Mouse (Mus musculus) liver, adult 2 months (tissue): ENCODE measurements at regions not wholly inside any gene's neighbourhood (a gene's known extent, or its start where the extent isn't known, plus 50 kb on each side); places are given as distances from the start of the nearest gene placed in this dataset.

Experiments
- DNase-seq: peaks from one replicate; pipeline ENCODE4 v3.0.0-alpha.2; 2011; ENCODE audit warnings: low read depth, low spot score; ENCODE audit errors: extremely low read depth
- H3K27ac ChIP-seq: fragments of 200-500 bp; replicated peaks from 2 replicates; pipeline ENCODE4 v1.5.1; 2012; ENCODE audit warnings: low read depth, mild to moderate bottlenecking, control low read depth, inconsistent platforms, low read length; ENCODE audit not compliant: insufficient read depth
- H3K27me3 ChIP-seq: fragments of 200-500 bp; 2 replicates; pipeline ENCODE4 v1.6.1; 2012; ENCODE audit warnings: mild to moderate bottlenecking, moderate library complexity, low read length, inconsistent platforms; ENCODE audit not compliant: control insufficient read depth, insufficient read depth
- H3K36me3 ChIP-seq: fragments of 200-500 bp; 2 replicates; pipeline ENCODE4 v1.6.1; 2012; ENCODE audit warnings: low read length, inconsistent platforms; ENCODE audit not compliant: control insufficient read depth, insufficient read depth
- H3K4me1 ChIP-seq: fragments of 200-500 bp; 2 replicates; pipeline ENCODE4 v1.6.1; 2011; ENCODE audit warnings: low read length; ENCODE audit not compliant: control insufficient read depth, insufficient read depth
- H3K4me3 ChIP-seq: fragments of 200-500 bp; 2 replicates; pipeline ENCODE4 v1.5.1; 2011; ENCODE audit warnings: low read depth, mild to moderate bottlenecking, control low read depth, low read length, moderate library complexity; ENCODE audit not compliant: insufficient read depth
- H3K79me2 ChIP-seq: fragments of 200-500 bp; 2 replicates; pipeline ENCODE4 v1.6.1; 2012; ENCODE audit warnings: inconsistent platforms, mild to moderate bottlenecking, low read length, moderate library complexity; ENCODE audit not compliant: control insufficient read depth, insufficient read depth
- H3K9ac ChIP-seq: fragments of 200-500 bp; 2 replicates; pipeline ENCODE4 v1.6.1; 2012; ENCODE audit warnings: low read depth, mild to moderate bottlenecking, control low read depth, inconsistent platforms, low read length
- CTCF ChIP-seq: fragments of 200-500 bp; IDR thresholded peaks from 2 replicates; pipeline ENCODE4 v1.5.1; 2011; ENCODE audit warnings: low read depth, low read length, control low read depth
- POLR2A ChIP-seq: fragments of 200-500 bp; IDR thresholded peaks from 2 replicates; pipeline ENCODE4 v1.6.1; 2011; ENCODE audit warnings: low read length, control low read depth; ENCODE audit not compliant: insufficient read depth; ENCODE audit errors: extremely low read depth
- WGBS: fragments of 180-500 bp; shearing (Covaris S2); methylation state at CpG from one replicate; pipeline ENCODE4 v1.1.7; 2018; 5-methylcytosine and 5-hydroxymethylcytosine counted together

DNA sequence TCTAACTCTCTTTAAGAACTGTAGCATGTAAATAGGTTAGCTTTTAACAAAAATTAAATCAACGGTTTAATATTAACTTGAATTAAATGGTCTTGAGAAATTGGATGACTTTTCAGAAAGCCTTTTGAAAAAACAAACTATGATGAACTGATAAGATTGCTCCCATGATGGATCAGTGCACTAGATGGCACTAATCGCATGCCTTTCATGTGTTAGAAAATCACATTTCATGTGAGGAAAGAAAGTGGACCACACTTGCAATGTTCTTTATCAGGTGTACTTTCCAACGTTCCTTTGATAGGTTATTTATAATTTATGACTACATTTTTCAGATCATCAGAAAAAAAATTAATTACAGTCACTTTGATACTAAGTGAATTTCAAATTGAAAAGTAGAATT lies 1003.2 kb upstream of the 4930412O13Rik start:
- Histone ChIP-seq H3K27me3 (no peaks in the 10 kb centered on the region), H3K79me2 (no peaks in the 10 kb centered on the region), H3K9ac (no peak overlapping the region), H3K4me1 (no peaks in the 10 kb centered on the region), H3K4me3 (no peak overlapping the region), H3K36me3 (no peaks in the 10 kb centered on the region), H3K27ac (no peak overlapping the region)
- DNase-seq, result peak; percentile 11
- WGBS, result 53% methylated on average over 3 of the region's 3 CpGs
- peak; percentile 19; the same call in 1 of the 2 replicates for TF ChIP-seq CTCF
- TF ChIP-seq POLR2A, result no peak

DNA sequence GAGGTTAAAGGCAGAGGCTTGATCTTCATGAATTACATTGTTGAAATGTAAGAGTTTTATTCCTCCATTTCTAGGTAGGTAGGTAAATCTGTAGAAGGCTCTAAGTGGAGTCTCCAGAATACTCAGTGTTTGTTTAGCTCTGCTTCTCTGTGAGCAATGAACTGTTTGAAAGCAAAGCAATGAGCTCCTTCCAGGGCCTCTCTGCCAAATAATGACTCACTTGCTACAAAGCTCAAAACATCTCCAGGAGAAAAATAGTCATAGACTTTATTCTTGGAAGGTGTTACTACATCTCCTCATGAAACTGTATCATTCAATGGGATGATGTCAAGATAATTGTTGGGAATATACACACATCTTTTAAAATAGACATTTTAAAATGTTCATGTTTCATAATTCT lies 968.6 kb upstream of the 4930412O13Rik start:
- Histone ChIP-seq H3K79me2 (no peaks in the 10 kb centered on the region), H3K4me3 (no peak overlapping the region), H3K36me3 (no peaks in the 10 kb centered on the region), H3K4me1 (no peaks in the 10 kb centered on the region), H3K27ac (no peak overlapping the region), H3K27me3 (no peaks in the 10 kb centered on the region), H3K9ac (no peak overlapping the region)
- TF ChIP-seq POLR2A (no peak), CTCF (no peak)
- no peak for DNase-seq

DNA sequence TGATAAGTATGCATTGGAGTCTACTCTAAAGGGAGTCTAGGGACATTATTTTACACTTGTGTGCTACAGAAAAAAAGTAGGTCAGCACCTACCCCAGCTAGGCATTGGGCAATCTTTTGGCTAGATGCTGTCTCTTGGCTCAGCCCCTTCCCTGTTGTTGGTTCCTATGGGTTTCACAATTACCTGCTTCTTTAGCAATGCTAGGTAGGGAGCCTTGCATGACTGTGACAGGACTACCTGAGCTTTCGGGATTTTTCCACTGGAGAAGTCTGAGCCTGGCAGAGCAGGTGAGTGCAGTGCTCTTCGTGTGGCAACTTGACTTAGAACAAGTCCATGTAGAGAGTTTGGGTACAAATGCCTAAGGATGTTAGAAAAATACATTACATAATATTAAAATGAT lies 956.2 kb upstream of the 4930412O13Rik start:
- Histone ChIP-seq H3K9ac (no peak overlapping the region), H3K36me3 (no peaks in the 10 kb centered on the region), H3K79me2 (no peaks in the 10 kb centered on the region), H3K4me1 (peaks cover 2% of the 10 kb centered on the region; the same call in 1 of the 2 replicates), H3K27ac (no peak overlapping the region), H3K4me3 (no peak overlapping the region), H3K27me3 (no peaks in the 10 kb centered on the region)
- TF ChIP-seq POLR2A (no peak), CTCF (no peak)
- peak; percentile 75 for DNase-seq
- WGBS, result 11% methylated on average over 2 of the region's 2 CpGs

DNA sequence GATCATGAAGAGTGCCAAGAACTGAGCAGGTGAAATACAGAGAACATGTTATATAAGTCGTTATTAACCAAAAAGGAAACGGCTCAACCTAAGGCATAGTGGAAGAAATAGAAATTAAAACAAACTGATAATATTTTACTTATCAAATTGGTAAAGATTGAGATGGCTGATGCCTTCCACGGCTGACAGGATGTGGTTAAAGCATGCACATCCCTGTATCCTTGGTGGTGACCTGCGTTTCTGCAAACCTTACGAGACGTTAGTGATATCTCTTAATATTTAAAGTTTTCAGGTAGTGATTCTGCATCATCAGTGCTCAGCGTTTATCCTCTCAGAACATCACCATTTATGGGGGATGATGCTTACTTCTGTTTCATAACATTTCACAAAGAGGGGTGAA lies 939.5 kb upstream of the 4930412O13Rik start:
- no peaks in the 10 kb centered on the region for H3K27me3 ChIP-seq
- no peaks in the 10 kb centered on the region for H3K79me2 ChIP-seq
- H3K36me3 ChIP-seq, result no peaks in the 10 kb centered on the region
- WGBS, result 82% methylated on average over 7 of the region's 7 CpGs
- no peak overlapping the region for H3K27ac ChIP-seq
- no peak overlapping the region for H3K4me3 ChIP-seq
- DNase-seq, result no peak
- H3K4me1 ChIP-seq, result no peaks in the 10 kb centered on the region
- no peak overlapping the region for H3K9ac ChIP-seq
- TF ChIP-seq POLR2A (no peak), CTCF (no peak)

DNA sequence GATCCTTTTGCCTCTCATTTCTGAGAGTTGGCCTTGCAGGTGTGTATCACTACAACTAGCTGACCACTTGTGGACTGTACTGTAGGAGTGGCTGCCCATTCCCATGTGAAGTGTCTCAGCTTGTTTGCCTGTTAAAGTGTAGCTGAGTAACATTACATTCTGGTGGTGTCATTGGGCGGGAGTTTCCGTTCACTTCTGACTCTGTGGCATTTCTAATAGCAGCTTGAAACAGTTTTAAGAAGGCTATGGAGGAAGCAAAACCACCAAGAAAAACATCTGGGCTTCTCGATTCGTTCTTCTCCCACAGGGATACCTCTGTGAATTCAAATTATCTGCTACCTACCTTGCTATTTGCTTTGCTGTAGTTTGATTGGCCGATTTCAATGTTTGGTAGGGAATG lies 922.1 kb upstream of the 4930412O13Rik start:
- Histone ChIP-seq H3K36me3 (no peaks in the 10 kb centered on the region), H3K4me1 (no peaks in the 10 kb centered on the region), H3K9ac (no peak overlapping the region), H3K27me3 (no peaks in the 10 kb centered on the region), H3K27ac (no peak overlapping the region), H3K79me2 (no peaks in the 10 kb centered on the region), H3K4me3 (no peak overlapping the region)
- WGBS, result 81% methylated on average over 5 of the region's 5 CpGs
- DNase-seq, result no peak
- TF ChIP-seq POLR2A (no peak), CTCF (no peak)

DNA sequence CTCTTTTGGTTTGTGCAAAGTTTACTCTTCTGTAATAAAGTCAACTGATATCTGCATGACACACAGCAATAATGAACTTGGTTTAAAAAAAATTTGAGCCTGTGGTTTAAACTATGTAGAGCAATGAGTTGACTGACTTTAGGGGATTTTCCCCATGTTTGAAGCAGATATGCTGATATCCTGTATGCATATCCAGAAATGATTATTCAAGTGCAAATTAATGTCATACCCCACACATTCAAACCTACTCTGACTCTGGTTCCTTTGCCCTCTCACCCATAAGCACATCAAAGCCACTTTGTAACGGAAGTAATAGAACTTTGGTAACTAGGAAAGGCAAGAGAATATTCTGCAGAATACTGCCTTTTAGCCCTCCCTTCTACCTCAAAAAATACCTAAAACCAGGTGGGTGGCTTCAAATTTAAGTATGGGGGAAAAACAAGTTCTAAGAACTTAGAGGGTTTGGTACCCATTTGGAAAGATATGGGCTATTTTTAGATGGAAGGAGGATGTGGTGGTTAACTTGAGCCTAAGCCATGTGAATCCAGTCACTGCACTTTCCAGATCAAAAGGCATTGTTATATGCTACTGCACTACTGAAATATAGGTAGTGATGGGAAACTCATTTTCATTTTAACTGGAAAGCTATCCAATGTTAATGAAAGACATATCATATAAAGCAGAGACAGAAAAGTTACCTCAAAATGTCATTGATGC lies 915.9 kb upstream of the 4930412O13Rik start:
- no peaks in the 10 kb centered on the region for H3K27me3 ChIP-seq
- WGBS, result 95% methylated on average over 1 of the region's 1 CpGs
- no peak for DNase-seq
- H3K4me1 ChIP-seq, result no peaks in the 10 kb centered on the region; the same call in 1 of the 2 replicates
- TF ChIP-seq CTCF (no peak), POLR2A (no peak)
- H3K36me3 ChIP-seq, result no peaks in the 10 kb centered on the region
- no peak overlapping the region for H3K4me3 ChIP-seq
- H3K27ac ChIP-seq, result no peak overlapping the region
- H3K79me2 ChIP-seq, result no peaks in the 10 kb centered on the region
- H3K9ac ChIP-seq, result no peak overlapping the region
